Mouse (Mus musculus): ENCODE measurements around the gene Anapc7. TPM values are rescaled to one million over a fixed set of nuclear protein-coding genes. Genes with fewer than 3 reads are reported as not detected.

The Anapc7 gene
- polyA plus RNA-seq, 2 experiments, result 9.0 to 13.2 TPM

GRCm38 (mm10) chr5:122403362-122403761, 18.1 kb upstream of the Anapc7 start:
- TF ChIP-seq CTCF (IDR thresholded peaks at IDR 0.05; ENCODE audit: low read depth), result no peak
- TF ChIP-seq EP300 (IDR thresholded peaks at IDR 0.05; ENCODE audit: low read depth), result no peak
- DNase-seq (ENCODE audit: low read depth in 3 of 3, low spot score in 3 of 3), result no peak
- H3K27ac ChIP-seq, result no peak overlapping the region
- no peak overlapping the region for H3K4me3 ChIP-seq (ENCODE audit: insufficient read depth in 1 of 2, low read depth in 2 of 2, low read length in 2 of 2)
- peaks cover 57% of the 10 kb centered on the region for H3K36me3 ChIP-seq (replicated peaks; ENCODE audit: control insufficient read depth, insufficient read depth, low read depth)
- H3K4me2 ChIP-seq (ENCODE audit: low read depth), result no peak overlapping the region
- H3K4me1 ChIP-seq (replicated peaks; ENCODE audit: control insufficient read depth in 2 of 2, insufficient read depth in 2 of 2, low read length in 1 of 2), result no peaks in the 10 kb centered on the region
- no peaks in the 10 kb centered on the region for H3K9me3 ChIP-seq (ENCODE audit: control insufficient read depth, low read length)
- H3K27me3 ChIP-seq (ENCODE audit: control insufficient read depth, insufficient read depth, low read length), result no peaks in the 10 kb centered on the region
- no peak for ATAC-seq (ENCODE audit: insufficient read depth)
- no peak overlapping the region for H3K9ac ChIP-seq (replicated peaks)
- 86% methylated on average over 12 of the region's 12 CpGs for WGBS (ENCODE audit: insufficient replicate concordance)

GRCm38 (mm10) chr5:122405537-122405936, 16.0 kb upstream of the Anapc7 start:
- no peaks in the 10 kb centered on the region for H3K4me1 ChIP-seq (replicated peaks; ENCODE audit: control insufficient read depth in 2 of 2, insufficient read depth in 2 of 2, low read length in 1 of 2)
- peaks cover 51% of the 10 kb centered on the region for H3K36me3 ChIP-seq (replicated peaks; ENCODE audit: control insufficient read depth, insufficient read depth, low read depth)
- H3K4me2 ChIP-seq (ENCODE audit: low read depth), result no peak overlapping the region
- H3K27me3 ChIP-seq (ENCODE audit: control insufficient read depth, insufficient read depth, low read length), result no peaks in the 10 kb centered on the region
- no peak overlapping the region for H3K4me3 ChIP-seq (ENCODE audit: insufficient read depth in 1 of 2, low read depth in 2 of 2, low read length in 2 of 2)
- no peaks in the 10 kb centered on the region for H3K9me3 ChIP-seq (ENCODE audit: control insufficient read depth, low read length)
- H3K9ac ChIP-seq (replicated peaks), result no peak overlapping the region
- DNase-seq (ENCODE audit: low read depth in 3 of 3, low spot score in 3 of 3), result no peak
- no peak for ATAC-seq (ENCODE audit: insufficient read depth)
- 78% methylated on average over 10 of the region's 10 CpGs for WGBS (ENCODE audit: insufficient replicate concordance)
- TF ChIP-seq CTCF (IDR thresholded peaks at IDR 0.05; ENCODE audit: low read depth) (no peak), EP300 (IDR thresholded peaks at IDR 0.05; ENCODE audit: low read depth) (no peak)
- no peak overlapping the region for H3K27ac ChIP-seq

GRCm38 (mm10) chr5:122409692-122410645, 11.5 kb upstream of the Anapc7 start:
- no peaks in the 10 kb centered on the region for H3K4me1 ChIP-seq (replicated peaks; ENCODE audit: control insufficient read depth in 2 of 2, insufficient read depth in 2 of 2, low read length in 1 of 2)
- no peak overlapping the region for H3K27ac ChIP-seq
- H3K9ac ChIP-seq (replicated peaks), result no peak overlapping the region
- H3K36me3 ChIP-seq (replicated peaks; ENCODE audit: control insufficient read depth, insufficient read depth, low read depth), result peaks cover 20% of the 10 kb centered on the region
- WGBS (ENCODE audit: insufficient replicate concordance), result 81% methylated on average over 19 of the region's 19 CpGs
- no peak overlapping the region for H3K4me3 ChIP-seq (ENCODE audit: insufficient read depth in 1 of 2, low read depth in 2 of 2, low read length in 2 of 2)
- H3K27me3 ChIP-seq (ENCODE audit: control insufficient read depth, insufficient read depth, low read length), result no peaks in the 10 kb centered on the region
- TF ChIP-seq CTCF (IDR thresholded peaks at IDR 0.05; ENCODE audit: low read depth) (peak; percentile 56), EP300 (IDR thresholded peaks at IDR 0.05; ENCODE audit: low read depth) (no peak)
- no peaks in the 10 kb centered on the region for H3K9me3 ChIP-seq (ENCODE audit: control insufficient read depth, low read length)
- ATAC-seq (ENCODE audit: insufficient read depth) (no peak), DNase-seq (ENCODE audit: low read depth in 3 of 3, low spot score in 3 of 3) (no peak)
- H3K4me2 ChIP-seq (ENCODE audit: low read depth), result no peak overlapping the region

DNA sequence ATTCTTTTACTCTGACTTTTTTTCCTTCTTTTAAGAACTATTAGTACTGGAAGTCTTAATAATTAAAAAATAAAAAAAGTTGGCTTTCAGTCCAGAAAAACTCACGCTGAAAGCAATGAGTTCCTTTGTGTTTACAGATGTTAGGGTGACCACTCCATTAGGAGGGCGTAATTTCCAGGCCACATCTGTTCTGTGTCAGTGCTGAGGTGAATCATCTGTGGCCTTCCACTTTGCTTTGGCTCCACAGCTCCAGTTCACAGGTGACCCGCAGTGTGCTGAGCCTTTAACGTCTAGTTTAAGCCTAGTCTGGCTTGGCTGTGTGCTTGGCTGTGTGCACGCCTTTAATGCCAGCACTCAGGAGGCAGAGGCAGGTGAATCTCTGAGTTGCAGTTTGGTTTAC, 9.6 kb upstream of the Anapc7 start:
- H3K36me3 ChIP-seq (replicated peaks; ENCODE audit: control insufficient read depth, insufficient read depth, low read depth), result peaks cover under 1% of the 10 kb centered on the region
- H3K9ac ChIP-seq (replicated peaks), result no peak overlapping the region
- no peaks in the 10 kb centered on the region for H3K27me3 ChIP-seq (ENCODE audit: control insufficient read depth, insufficient read depth, low read length)
- H3K4me3 ChIP-seq (ENCODE audit: insufficient read depth in 1 of 2, low read depth in 2 of 2, low read length in 2 of 2), result no peak overlapping the region
- WGBS (ENCODE audit: insufficient replicate concordance), result 70% methylated on average over 5 of the region's 5 CpGs
- ATAC-seq (ENCODE audit: insufficient read depth) (no peak), DNase-seq (ENCODE audit: low read depth in 3 of 3, low spot score in 3 of 3) (no peak)
- H3K27ac ChIP-seq, result no peak overlapping the region
- H3K9me3 ChIP-seq (ENCODE audit: control insufficient read depth, low read length), result no peaks in the 10 kb centered on the region
- no peaks in the 10 kb centered on the region for H3K4me1 ChIP-seq (replicated peaks; ENCODE audit: control insufficient read depth in 2 of 2, insufficient read depth in 2 of 2, low read length in 1 of 2)
- TF ChIP-seq CTCF (IDR thresholded peaks at IDR 0.05; ENCODE audit: low read depth), result no peak
- no peak for TF ChIP-seq EP300 (IDR thresholded peaks at IDR 0.05; ENCODE audit: low read depth)
- no peak overlapping the region for H3K4me2 ChIP-seq (ENCODE audit: low read depth)

- Histone ChIP-seq H3K27me3 (ENCODE audit: control insufficient read depth, insufficient read depth, low read length) (no peaks in the 10 kb centered on the region), H3K36me3 (replicated peaks; ENCODE audit: control insufficient read depth, insufficient read depth, low read depth) (no peaks in the 10 kb centered on the region), H3K27ac (no peak overlapping the region), H3K4me1 (replicated peaks; ENCODE audit: control insufficient read depth in 2 of 2, insufficient read depth in 2 of 2, low read length in 1 of 2) (no peaks in the 10 kb centered on the region), H3K4me2 (ENCODE audit: low read depth) (no peak overlapping the region), H3K9ac (replicated peaks) (no peak overlapping the region), H3K4me3 (ENCODE audit: insufficient read depth in 1 of 2, low read depth in 2 of 2, low read length in 2 of 2) (no peak overlapping the region), H3K9me3 (ENCODE audit: control insufficient read depth, low read length) (no peaks in the 10 kb centered on the region)
- WGBS (ENCODE audit: insufficient replicate concordance), result 62% methylated on average over 6 of the region's 6 CpGs
- DNase-seq (ENCODE audit: low read depth in 3 of 3, low spot score in 3 of 3) (no peak), ATAC-seq (ENCODE audit: insufficient read depth) (no peak)
- TF ChIP-seq EP300 (IDR thresholded peaks at IDR 0.05; ENCODE audit: low read depth), result no peak
- TF ChIP-seq CTCF (IDR thresholded peaks at IDR 0.05; ENCODE audit: low read depth), result no peak
Measured at GRCm38 (mm10) chr5:122412826-122413225, 8.7 kb upstream of the Anapc7 start.
